Mouse (Mus musculus): ENCODE data around the gene Cmtm6.

GRCm38 (mm10) chr9:114716677-114717331 lies 14.1 kb upstream of the Cmtm6 start:
- no peak for TF ChIP-seq CTCF (IDR thresholded peaks at IDR 0.05; ENCODE audit: low read depth, low read length)
- no peak for TF ChIP-seq POLR2A (IDR thresholded peaks at IDR 0.05; ENCODE audit: extremely low read depth, insufficient read depth, low read length)

Measured in liver, adult 2 months (tissue).